Mouse (Mus musculus) brain, embryonic 18.5 days (tissue): Measurements from ENCODE around the gene Xlr5b.
"Not testable (repeated sequence)": the region's sequence is repeated elsewhere in the genome, so short reads cannot be mapped to it uniquely, and the experiment has no call there.

Experiments
- DNase-seq: peaks from one replicate; pipeline ENCODE4 v3.0.0-alpha.2; 2012; ENCODE audit warnings: low read depth, low spot score

Xlr5b gene

GRCm38 (mm10) chrX:73148496-73148895 is at the start of gene Xlr5b:
Xlr5b (plus strand) TSS chrX:73148796.
- DNase-seq, result not testable (repeated sequence)

DNA sequence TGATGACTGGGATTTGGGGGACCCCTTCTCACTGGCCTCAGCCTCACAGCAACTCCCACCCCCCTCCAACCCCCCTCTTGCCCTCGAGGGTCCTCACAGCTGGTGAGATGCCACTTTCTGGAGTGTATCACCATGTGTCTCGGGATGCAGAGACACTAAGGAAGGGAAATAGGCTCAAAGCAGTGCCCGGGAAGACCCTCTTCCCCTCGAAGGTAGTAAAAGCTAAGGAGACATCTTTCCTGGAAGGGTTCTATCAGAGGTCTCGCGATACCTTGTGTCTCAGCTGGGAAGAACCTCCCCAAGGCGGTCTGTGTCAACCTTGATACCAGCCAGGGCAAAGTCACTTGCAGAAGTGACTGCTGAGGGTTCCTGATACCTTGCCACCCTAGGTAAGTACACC is 31.8 kb upstream of the Xlr5b start, which contains the start of gene Gm14685:
Gene Gm14685, plus strand, starts transcription at position 301 of the 400 bp plus-strand sequence.
- DNase-seq, result not testable (repeated sequence)

GRCm38 (mm10) chrX:73122859-73123829 is 25.5 kb upstream of the Xlr5b start:
- not testable (repeated sequence) for DNase-seq

- DNase-seq, result not testable (repeated sequence)
Observed at GRCm38 (mm10) chrX:73143218-73143618, 5.4 kb upstream of the Xlr5b start.

- not testable (repeated sequence) for DNase-seq
Observed at GRCm38 (mm10) chrX:73149350-73149749, 754 bp downstream of the Xlr5b start, which contains the start of gene DXBay18. DXBay18 (minus strand) TSS chrX:73149450.

DNA sequence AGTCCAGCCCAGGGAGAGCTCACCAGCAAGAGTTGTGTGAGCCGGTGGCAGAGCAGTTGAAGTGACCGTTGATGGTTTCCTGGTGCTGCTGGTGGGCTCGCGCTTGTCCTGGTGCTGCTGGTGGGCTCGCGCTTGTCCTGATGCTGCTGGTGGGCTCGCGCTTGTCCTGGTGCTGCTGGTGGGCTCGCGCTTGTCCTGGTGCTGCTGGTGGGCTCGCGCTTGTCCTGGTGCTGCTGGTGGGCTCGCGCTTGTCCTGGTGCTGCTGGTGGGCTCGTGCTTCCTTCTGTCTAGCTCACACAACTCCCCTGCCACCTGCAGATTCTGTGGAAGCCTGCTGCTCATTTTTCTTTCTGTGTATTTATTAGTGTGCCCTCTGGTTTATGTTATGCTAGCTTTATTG is 28.3 kb downstream of the Xlr5b start, which contains the start of gene Spin2d:
Gene Spin2d, minus strand, starts transcription at position 101 of the 400 bp plus-strand sequence.
- not testable (repeated sequence) for DNase-seq

GRCm38 (mm10) chrX:73191934-73192333 is 43.3 kb downstream of the Xlr5b start, which contains the start of gene Xlr3b:
Xlr3b (plus strand) TSS chrX:73192207.
- DNase-seq, result not testable (repeated sequence)
